Mouse (Mus musculus): Measurements from ENCODE around the gene Dgkg.

DNA sequence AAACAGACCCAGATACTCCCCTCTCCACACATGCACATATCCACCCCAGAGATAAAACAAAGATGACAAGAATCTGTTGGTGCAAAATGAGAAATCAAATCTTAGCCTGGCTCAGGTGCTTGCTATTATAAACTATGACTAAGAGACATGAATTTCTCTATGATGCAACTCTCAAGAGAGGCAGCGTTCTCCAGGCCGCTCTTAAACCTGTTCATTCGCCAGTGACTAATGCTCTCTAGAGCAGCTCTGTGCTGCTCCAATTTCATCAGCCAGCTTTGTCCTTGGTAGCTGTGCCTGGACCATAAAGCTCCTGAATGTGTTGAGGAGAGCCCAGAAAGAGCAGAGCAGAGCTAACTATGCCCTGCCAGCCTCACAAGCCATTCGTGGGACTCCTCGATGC lies 222.5 kb downstream of the Dgkg start:
- no peak for TF ChIP-seq POLR2A (IDR thresholded peaks at IDR 0.05; ENCODE audit: borderline replicate concordance, insufficient read depth, low read length)
- TF ChIP-seq CTCF (IDR thresholded peaks at IDR 0.05; ENCODE audit: borderline replicate concordance, insufficient read depth, low read depth, low read length): no peak

Data from cerebellum, adult 2 months (tissue).